Mouse (Mus musculus): ENCODE measurements at regions not wholly inside any gene's neighbourhood (a gene's known extent, or its start where the extent isn't known, plus 50 kb on each side); places are given as distances from the start of the nearest gene placed in this dataset.

GRCm38 (mm10) chr7:68974761-68975579 lies 225.9 kb upstream of the Arrdc4 start:
- TF ChIP-seq CTCF (conservative IDR thresholded peaks at IDR 0.05; ENCODE audit: insufficient read depth, insufficient read length, low read depth, low read length) = no peak
- no peak for TF ChIP-seq POLR2A (IDR thresholded peaks at IDR 0.05; ENCODE audit: low read depth, low read length)

Measured in kidney, adult 2 months (tissue).